Mouse (Mus musculus) embryonic facial prominence, embryonic 15.5 days (tissue): ENCODE results near the gene Sema4f. TPM values are rescaled to one million over a fixed set of nuclear protein-coding genes. Genes with fewer than 3 reads are reported as not detected.

Experiments used
- ATAC-seq: fragments of 200-750 bp; cut with Nextera tagmentation; 2 replicates; pipeline ENCODE4 v1.8.0; 2017; ENCODE audit warnings: low read depth, moderate TSS enrichment; ENCODE audit not compliant: insufficient number of reproducible peaks, low FRiP score, low TSS enrichment
- H3K27ac ChIP-seq: fragments of 300-500 bp; sonication (generic); replicated peaks from 2 replicates; pipeline ENCODE4 v1.5.1; 2015; ENCODE audit warnings: mild to moderate bottlenecking, inconsistent platforms
- H3K27me3 ChIP-seq: fragments of 300-500 bp; sonication (generic); 2 replicates; pipeline ENCODE4 v1.6.1; 2015; ENCODE audit warnings: inconsistent platforms
- H3K36me3 ChIP-seq: fragments of 300-500 bp; sonication (generic); 2 replicates; pipeline ENCODE4 v1.6.1; 2015; ENCODE audit warnings: mild to moderate bottlenecking, inconsistent platforms
- H3K4me1 ChIP-seq: fragments of 300-500 bp; sonication (generic); 2 replicates; pipeline ENCODE4 v1.6.1; 2015; ENCODE audit warnings: inconsistent platforms
- H3K4me2 ChIP-seq: fragments of 300-500 bp; sonication (generic); replicated peaks from 2 replicates; pipeline ENCODE4 v1.6.1; 2015; ENCODE audit warnings: mild to moderate bottlenecking, inconsistent platforms
- H3K4me3 ChIP-seq: fragments of 300-500 bp; sonication (generic); replicated peaks from 2 replicates; pipeline ENCODE4 v1.5.1; 2015; ENCODE audit warnings: mild to moderate bottlenecking, inconsistent platforms
- H3K9ac ChIP-seq: fragments of 300-500 bp; sonication (generic); 2 replicates; pipeline ENCODE4 v1.6.1; 2015; ENCODE audit warnings: inconsistent platforms
- H3K9me3 ChIP-seq: fragments of 300-500 bp; sonication (generic); replicated peaks from 2 replicates; pipeline ENCODE4 v1.6.1; 2016; ENCODE audit warnings: inconsistent platforms
- WGBS: fragments of 180-500 bp; shearing (Covaris S2); methylation state at CpG from one replicate; pipeline ENCODE4 v1.1.7; 2015; 5-methylcytosine and 5-hydroxymethylcytosine counted together
- polyA plus RNA-seq: library from polyadenylated mRNA; unstranded; fragments of >200 nt; fragmentation: Nextera tagmentation; extraction: Ambion mirVana; gene quantifications from 2 replicates; pipeline ENCODE4 v1.2.1, GENCODE M21; 2015

Gene Sema4f
- polyA plus RNA-seq, 1 experiment from 2014 or later = 2.3 TPM

GRCm38 (mm10) chr6:82891488-82891887 is 48.1 kb downstream of the Sema4f start:
- no peaks in the 10 kb centered on the region for H3K27me3 ChIP-seq
- WGBS = 40% methylated on average over 6 of the region's 6 CpGs
- H3K27ac ChIP-seq = no peak overlapping the region
- no peak for ATAC-seq
- H3K4me1 ChIP-seq = no peaks in the 10 kb centered on the region
- H3K4me2 ChIP-seq = no peak overlapping the region
- no peak overlapping the region for H3K4me3 ChIP-seq
- H3K36me3 ChIP-seq = no peaks in the 10 kb centered on the region
- H3K9me3 ChIP-seq = no peaks in the 10 kb centered on the region
- H3K9ac ChIP-seq = no peak overlapping the region

GRCm38 (mm10) chr6:82886330-82886729 is 53.2 kb downstream of the Sema4f start:
- H3K9ac ChIP-seq = no peak overlapping the region
- no peaks in the 10 kb centered on the region for H3K27me3 ChIP-seq
- no peak for ATAC-seq
- H3K4me2 ChIP-seq = no peak overlapping the region
- no peaks in the 10 kb centered on the region for H3K9me3 ChIP-seq
- no peak overlapping the region for H3K27ac ChIP-seq
- no peaks in the 10 kb centered on the region for H3K4me1 ChIP-seq
- no peaks in the 10 kb centered on the region for H3K36me3 ChIP-seq
- H3K4me3 ChIP-seq = no peak overlapping the region
- 77% methylated on average over 4 of the region's 4 CpGs for WGBS

GRCm38 (mm10) chr6:82885909-82886308 is 53.7 kb downstream of the Sema4f start:
- no peak overlapping the region for H3K4me3 ChIP-seq

GRCm38 (mm10) chr6:82885441-82885840 is 54.1 kb downstream of the Sema4f start:
- Histone ChIP-seq H3K4me2 (no peak overlapping the region), H3K4me1 (no peaks in the 10 kb centered on the region), H3K9me3 (no peaks in the 10 kb centered on the region), H3K27me3 (no peaks in the 10 kb centered on the region), H3K4me3 (no peak overlapping the region), H3K36me3 (no peaks in the 10 kb centered on the region), H3K27ac (no peak overlapping the region), H3K9ac (no peak overlapping the region)
- no peak for ATAC-seq
- 80% methylated on average over 2 of the region's 2 CpGs for WGBS

More at GRCm38 (mm10) chr6:82885909-82886308, 53.7 kb downstream of the Sema4f start:
- no peaks in the 10 kb centered on the region for H3K27me3 ChIP-seq
- no peak overlapping the region for H3K27ac ChIP-seq
- no peak overlapping the region for H3K9ac ChIP-seq
- no peak overlapping the region for H3K4me2 ChIP-seq
- 73% methylated on average over 4 of the region's 4 CpGs for WGBS
- no peaks in the 10 kb centered on the region for H3K36me3 ChIP-seq
- H3K9me3 ChIP-seq = no peaks in the 10 kb centered on the region
- ATAC-seq = no peak
- H3K4me1 ChIP-seq = no peaks in the 10 kb centered on the region

GRCm38 (mm10) chr6:82884570-82884969 is 55.0 kb downstream of the Sema4f start:
- ATAC-seq = no peak
- H3K27me3 ChIP-seq = no peaks in the 10 kb centered on the region
- WGBS = 51% methylated on average over 3 of the region's 3 CpGs
- no peak overlapping the region for H3K9ac ChIP-seq
- H3K9me3 ChIP-seq = no peaks in the 10 kb centered on the region
- H3K4me1 ChIP-seq = no peaks in the 10 kb centered on the region
- no peak overlapping the region for H3K4me3 ChIP-seq
- no peak overlapping the region for H3K4me2 ChIP-seq
- H3K36me3 ChIP-seq = no peaks in the 10 kb centered on the region
- H3K27ac ChIP-seq = no peak overlapping the region

DNA sequence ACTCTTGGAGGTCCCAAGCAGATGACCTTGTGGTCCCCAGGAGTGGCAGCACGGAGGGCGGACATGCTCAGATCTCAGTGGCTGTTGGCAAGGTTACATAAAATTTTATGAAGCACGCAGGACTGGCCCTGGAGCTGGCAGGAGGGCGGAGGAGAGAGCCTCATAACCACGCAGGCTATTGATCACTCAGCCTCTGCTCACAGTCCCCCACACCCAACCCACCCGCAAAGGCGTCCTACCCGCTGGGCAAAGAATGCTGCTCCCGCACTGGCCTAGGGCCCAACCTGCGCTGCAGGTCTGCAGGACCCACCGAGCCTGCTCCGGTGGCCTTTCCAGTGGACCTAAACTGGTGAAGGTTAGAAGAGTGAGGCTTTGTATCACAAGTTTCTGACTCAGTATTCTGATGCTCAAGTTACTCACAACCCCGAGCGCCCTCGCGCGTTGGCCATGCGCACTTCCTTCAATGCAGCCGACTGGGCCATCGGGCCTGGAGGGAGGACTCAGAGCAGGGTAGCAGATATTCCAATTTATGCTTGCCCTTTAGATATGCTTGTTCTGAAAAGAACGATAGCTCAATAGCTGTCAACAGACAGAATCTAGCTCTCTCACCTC is 58.0 kb downstream of the Sema4f start:
- no peaks in the 10 kb centered on the region for H3K27me3 ChIP-seq
- H3K9ac ChIP-seq = no peak overlapping the region
- H3K4me2 ChIP-seq = no peak overlapping the region
- no peaks in the 10 kb centered on the region for H3K4me1 ChIP-seq
- H3K27ac ChIP-seq = no peak overlapping the region
- WGBS = 45% methylated on average over 21 of the region's 21 CpGs
- H3K4me3 ChIP-seq = no peak overlapping the region
- H3K36me3 ChIP-seq = no peaks in the 10 kb centered on the region
- no peaks in the 10 kb centered on the region for H3K9me3 ChIP-seq
- no peak for ATAC-seq

DNA sequence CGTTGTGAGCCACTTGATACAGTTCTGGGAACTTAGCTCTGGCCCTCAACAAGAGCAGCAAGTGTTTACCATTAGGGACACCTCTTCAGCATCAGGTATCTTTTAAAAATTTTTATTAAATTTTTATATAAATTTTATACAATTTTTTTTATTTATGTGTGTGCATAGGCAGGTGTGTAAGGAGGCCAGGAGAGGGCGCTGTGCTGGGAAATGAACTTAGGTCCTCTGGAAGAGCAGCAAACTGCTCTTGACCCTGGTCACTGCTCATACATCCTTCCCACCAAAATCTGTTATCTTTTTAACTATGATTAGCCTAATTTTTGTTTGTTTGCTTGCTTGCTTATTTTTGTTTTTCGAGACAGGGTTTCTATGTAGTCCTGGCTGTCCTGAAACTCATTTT is 58.8 kb downstream of the Sema4f start:
- no peak overlapping the region for H3K9ac ChIP-seq
- ATAC-seq = no peak
- H3K4me1 ChIP-seq = no peaks in the 10 kb centered on the region
- WGBS = 79% methylated on average over 3 of the region's 3 CpGs
- H3K9me3 ChIP-seq = no peaks in the 10 kb centered on the region
- no peak overlapping the region for H3K4me2 ChIP-seq
- H3K27ac ChIP-seq = no peak overlapping the region
- no peaks in the 10 kb centered on the region for H3K36me3 ChIP-seq
- no peaks in the 10 kb centered on the region for H3K27me3 ChIP-seq
- H3K4me3 ChIP-seq = no peak overlapping the region

- H3K9me3 ChIP-seq = no peaks in the 10 kb centered on the region
- H3K4me3 ChIP-seq = no peak overlapping the region
- WGBS = 45% methylated on average over 11 of the region's 11 CpGs
- peak overlapping the region; percentile 30 for H3K4me2 ChIP-seq
- no peaks in the 10 kb centered on the region for H3K27me3 ChIP-seq
- no peak overlapping the region; the same call in 1 of the 2 replicates for H3K27ac ChIP-seq
- no peak overlapping the region for H3K9ac ChIP-seq
- ATAC-seq = peak; percentile 30
- H3K36me3 ChIP-seq = no peaks in the 10 kb centered on the region
- no peaks in the 10 kb centered on the region for H3K4me1 ChIP-seq
Measured at GRCm38 (mm10) chr6:82879463-82880089, 60.0 kb downstream of the Sema4f start.

GRCm38 (mm10) chr6:82875509-82875935 is 64.0 kb downstream of the Sema4f start:
- no peaks in the 10 kb centered on the region for H3K9me3 ChIP-seq
- no peak overlapping the region for H3K9ac ChIP-seq
- H3K27ac ChIP-seq = no peak overlapping the region
- H3K27me3 ChIP-seq = no peaks in the 10 kb centered on the region
- no peak overlapping the region for H3K4me2 ChIP-seq
- H3K4me3 ChIP-seq = no peak overlapping the region
- 0 out of 2 replicates have a peak, but pooled peaks cover 3% of the 10 kb centered on the region for H3K4me1 ChIP-seq
- ATAC-seq = no peak
- no peaks in the 10 kb centered on the region for H3K36me3 ChIP-seq
- WGBS = 58% methylated on average over 6 of the region's 6 CpGs

DNA sequence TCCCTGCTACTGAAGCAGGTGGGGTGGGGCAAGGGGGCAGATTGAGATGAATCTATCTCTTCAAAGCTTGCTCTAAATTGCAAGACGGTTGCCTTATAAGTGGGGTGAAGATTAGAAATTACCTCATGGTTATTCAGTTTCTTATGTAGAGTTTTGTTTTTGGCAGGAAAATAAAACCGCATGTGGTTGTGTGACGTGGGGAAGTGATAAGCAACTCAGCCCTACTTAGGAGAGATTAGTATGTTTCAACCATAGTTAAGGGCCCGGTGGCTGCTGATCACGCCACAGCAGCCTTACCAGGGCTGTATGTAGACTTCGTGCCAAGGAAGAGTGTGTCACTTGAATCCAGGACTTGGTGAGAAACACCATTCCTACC is 67.2 kb downstream of the Sema4f start:
- no peak for ATAC-seq
- H3K27ac ChIP-seq = 0 out of 2 replicates have a peak overlapping the region, but pooled peaks have one; percentile 22
- WGBS = 70% methylated on average over 6 of the region's 6 CpGs

GRCm38 (mm10) chr6:82871632-82872331 is 67.8 kb downstream of the Sema4f start:
- Histone ChIP-seq H3K27me3 (no peaks in the 10 kb centered on the region), H3K27ac (0 out of 2 replicates have a peak overlapping the region, but pooled peaks have one; percentile 22), H3K4me3 (no peak overlapping the region), H3K9me3 (no peaks in the 10 kb centered on the region), H3K36me3 (no peaks in the 10 kb centered on the region), H3K4me2 (no peak overlapping the region), H3K4me1 (0 out of 2 replicates have a peak, but pooled peaks cover 3% of the 10 kb centered on the region), H3K9ac (no peak overlapping the region)
- ATAC-seq = no peak
- WGBS = 13% methylated on average over 5 of the region's 5 CpGs

More for the DNA sequence above, 67.2 kb downstream of the Sema4f start:
- Histone ChIP-seq H3K9me3 (no peaks in the 10 kb centered on the region), H3K9ac (no peak overlapping the region), H3K36me3 (no peaks in the 10 kb centered on the region), H3K4me1 (0 out of 2 replicates have a peak, but pooled peaks cover 3% of the 10 kb centered on the region), H3K27me3 (no peaks in the 10 kb centered on the region), H3K4me3 (no peak overlapping the region), H3K4me2 (no peak overlapping the region)
